Mouse (Mus musculus) brain, embryonic 18.5 days (tissue): ENCODE results near the gene Exosc5.

Experiments used
- DNase-seq: peaks from one replicate; pipeline ENCODE4 v3.0.0-alpha.2; 2012; ENCODE audit warnings: low read depth, low spot score

Gene Exosc5

DNA sequence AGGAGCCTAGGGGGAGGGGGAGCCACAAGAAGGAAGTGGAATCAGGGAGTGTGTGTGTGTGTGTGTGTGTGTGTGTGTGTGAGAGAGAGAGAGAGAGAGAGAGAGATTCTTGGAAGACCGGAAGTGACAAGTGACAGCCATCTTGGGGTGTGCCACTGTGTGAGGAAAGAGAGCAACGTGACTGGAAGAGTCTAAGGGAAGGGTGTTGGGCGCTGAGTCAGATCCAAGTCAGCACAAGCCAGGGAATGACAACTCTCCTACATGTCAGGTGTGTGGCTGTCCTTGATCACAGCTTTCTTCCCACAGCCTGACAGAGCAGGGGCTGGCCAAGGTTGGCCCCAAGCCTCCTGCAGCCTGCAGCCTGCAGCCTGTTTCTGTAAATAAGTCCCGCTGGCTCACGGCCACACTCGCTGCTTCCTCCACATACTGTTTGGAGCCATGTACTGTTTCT, 46.9 kb downstream of the Exosc5 start:
- no peak for DNase-seq

DNA sequence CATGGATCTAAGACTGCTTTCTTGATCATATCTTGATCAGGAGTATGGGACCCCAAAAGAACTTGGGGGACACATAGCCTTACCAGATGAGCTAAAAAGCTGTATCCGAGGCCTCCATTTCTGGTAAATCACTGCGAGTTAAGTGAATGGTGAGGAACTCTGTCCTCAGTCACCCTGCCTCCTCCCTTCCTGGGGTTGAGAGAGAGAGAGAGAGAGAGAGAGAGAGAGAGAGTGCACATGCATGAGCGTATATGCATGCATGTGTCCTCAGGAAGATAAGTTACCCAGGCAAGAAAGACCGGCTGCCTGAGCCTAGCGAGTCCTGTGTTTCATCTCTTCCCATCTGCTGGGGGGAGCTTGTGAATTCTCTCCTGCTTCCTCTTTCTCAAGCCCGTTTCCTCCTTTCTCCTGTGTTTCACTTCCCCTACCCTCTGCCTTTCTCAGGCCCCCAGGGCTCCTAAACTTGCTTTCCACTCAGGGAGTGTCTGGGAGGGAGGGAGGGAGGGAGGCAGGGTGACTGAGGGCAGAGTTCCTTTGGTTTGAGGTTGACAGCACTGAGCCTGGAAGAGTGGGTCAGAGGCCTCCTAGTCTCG, 47.7 kb downstream of the Exosc5 start:
- no peak for DNase-seq

DNA sequence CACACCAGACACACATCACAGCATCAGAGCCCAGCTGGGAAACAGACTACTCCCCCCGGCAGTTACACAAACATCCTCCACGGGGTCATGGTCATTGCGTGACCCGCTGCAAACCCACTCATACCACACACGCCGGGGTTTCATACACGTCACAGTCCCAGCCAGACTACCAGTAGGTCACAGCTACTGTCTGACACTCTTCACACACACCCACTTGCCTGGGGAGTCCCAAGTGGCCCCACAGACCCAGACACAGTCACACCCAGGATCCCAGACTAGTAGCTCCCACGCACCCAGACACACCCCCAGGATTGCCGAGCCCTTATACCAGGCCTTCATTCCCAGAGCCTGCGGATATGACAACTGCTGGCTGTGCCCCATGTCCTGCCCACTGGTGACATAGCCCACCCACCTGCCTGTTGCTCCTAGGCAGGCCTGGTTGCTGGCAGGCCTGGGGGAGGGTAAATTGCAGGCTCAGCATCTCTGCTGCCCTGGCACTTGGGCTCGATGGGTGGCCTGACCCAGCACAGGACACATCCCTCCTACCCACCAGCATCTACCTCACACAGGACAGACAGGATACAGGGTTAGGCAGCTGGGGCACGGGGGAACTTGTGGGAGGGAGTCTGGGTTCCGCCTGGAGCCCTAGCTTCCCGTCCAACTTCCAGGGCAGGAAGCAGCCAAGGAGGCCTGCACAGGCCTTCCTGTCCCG, 48.8 kb downstream of the Exosc5 start:
- no peak for DNase-seq

DNA sequence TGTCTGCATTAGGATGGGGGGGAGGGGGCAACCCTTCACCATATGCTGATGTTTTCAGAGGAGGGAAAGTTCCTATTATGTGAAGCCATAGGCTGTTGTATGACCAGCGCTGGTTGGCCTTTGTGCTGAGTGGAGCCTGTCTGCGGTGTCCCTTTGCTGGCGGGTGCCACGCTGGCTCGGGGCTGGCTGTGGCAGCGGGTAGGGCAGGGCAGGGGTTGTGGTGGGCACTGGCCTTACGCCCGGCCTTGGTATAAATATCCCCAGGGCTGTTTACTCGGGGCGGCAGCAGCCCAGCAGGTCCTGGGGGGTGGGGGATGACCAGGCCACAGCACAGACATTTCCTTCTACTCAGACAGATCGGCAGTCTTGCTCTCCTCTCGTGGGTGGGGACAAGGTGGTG, 51.0 kb downstream of the Exosc5 start:
- no peak for DNase-seq

DNA sequence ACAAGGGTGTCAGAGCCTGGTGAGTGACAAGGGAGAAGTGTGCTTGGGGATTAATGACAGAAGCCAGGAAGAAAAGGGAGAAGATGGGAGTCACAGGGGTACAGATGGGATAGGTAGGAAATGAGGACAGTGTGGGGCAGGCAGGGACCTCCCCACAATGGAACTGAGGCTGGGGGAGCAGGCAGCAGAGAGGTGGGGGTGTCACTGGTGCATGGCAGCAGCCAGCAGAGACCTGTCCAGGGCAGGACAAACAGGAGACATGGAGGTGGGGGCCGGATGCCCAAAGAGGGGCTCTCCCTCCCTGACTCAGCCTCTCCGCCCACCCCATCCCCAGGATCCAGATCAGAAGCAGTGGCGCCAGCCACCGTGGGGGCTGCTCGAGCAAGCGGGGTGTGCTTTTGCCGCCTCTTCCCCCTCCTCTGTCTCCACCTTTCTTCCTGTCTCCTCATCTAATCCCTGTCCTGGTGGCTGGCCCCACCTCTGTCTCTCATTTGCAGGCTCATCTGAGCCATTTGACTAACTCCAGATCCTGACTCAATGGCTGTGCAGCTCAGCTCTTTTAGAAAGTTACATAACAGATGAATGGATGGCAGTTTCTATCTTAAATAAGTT, 51.7 kb downstream of the Exosc5 start:
- no peak for DNase-seq

DNA sequence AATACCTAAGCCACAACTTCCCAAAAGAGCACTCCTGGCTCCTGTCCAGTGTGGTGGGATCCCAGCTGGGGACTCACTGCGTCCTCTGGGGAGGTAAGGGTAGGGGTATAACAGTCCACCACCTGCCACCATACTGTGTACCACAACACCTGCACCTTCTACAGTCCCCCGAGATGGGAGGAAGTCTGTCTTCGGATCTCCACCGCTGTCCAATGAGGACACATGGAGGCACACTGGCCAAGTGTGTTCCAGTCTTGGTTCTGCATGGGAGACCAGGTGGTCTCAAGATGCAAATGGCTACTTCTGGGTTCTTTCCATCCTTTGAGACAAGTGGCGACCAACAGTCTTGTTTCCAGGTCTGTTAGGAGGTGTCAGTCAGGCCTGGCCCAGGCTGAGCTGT, 52.2 kb downstream of the Exosc5 start:
- DNase-seq, result no peak

DNA sequence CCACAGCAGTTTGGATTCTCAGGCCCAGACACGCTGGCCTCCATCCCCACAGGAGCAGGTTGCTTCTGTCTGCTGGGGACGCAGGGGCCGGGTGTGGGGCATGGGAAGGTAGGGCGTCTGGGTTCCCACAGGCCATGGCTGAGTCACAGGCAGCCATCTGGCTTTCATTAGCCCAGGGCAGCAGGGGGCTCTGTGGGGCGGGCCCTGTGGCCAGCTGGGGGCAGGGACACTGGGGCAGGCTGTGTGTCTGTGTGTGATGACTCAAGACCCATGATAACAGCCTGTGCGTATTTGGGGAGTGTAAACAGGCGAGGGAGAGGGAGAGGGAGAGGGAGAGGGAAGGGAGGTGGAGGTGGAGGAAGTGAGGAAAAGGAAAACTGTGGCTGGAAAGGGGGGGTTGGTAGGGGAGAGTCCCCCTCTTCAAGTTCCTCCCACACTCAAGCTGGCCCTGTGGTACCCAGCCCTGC, 52.8 kb downstream of the Exosc5 start:
- DNase-seq, result no peak

DNA sequence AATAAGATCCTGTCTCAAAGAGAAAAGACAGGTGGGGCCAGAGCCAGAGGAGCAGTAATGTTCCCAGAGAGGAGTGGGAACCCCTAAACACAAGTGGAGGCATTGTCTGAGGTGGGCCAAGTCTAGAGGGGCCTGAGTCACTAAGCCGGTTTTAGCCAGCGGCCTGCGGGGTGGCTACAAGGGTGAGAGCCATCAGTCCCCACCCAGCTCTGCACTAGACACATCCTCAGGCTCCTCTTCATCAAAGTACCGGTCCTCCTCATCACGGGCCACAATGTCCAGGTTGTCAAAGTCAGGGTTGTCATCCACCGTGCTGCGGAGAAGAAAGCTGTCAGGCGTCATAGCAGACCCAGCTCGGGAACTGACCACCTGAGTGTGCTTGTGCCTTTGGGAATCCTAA, 53.8 kb downstream of the Exosc5 start:
- no peak for DNase-seq

DNA sequence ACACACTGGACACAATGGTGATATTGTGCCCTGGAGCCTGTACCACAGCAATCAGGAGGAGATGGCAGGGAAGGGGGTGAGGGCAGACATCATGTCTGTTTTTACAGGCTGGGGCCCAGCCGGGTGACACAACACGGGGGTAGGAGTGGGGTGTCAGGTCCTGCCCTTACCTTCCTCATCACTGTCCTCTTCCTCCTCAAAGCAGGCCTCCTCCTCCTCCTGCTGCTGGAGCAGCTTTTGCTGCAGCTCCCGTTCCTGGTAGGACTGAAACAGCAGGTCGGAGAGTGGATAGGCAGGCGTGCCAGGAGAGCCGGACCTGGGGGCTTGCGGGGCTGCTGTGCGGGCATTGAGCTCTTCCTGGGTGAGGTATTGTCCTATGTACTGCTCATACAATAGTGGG, 55.6 kb downstream of the Exosc5 start:
- DNase-seq, result no peak

DNA sequence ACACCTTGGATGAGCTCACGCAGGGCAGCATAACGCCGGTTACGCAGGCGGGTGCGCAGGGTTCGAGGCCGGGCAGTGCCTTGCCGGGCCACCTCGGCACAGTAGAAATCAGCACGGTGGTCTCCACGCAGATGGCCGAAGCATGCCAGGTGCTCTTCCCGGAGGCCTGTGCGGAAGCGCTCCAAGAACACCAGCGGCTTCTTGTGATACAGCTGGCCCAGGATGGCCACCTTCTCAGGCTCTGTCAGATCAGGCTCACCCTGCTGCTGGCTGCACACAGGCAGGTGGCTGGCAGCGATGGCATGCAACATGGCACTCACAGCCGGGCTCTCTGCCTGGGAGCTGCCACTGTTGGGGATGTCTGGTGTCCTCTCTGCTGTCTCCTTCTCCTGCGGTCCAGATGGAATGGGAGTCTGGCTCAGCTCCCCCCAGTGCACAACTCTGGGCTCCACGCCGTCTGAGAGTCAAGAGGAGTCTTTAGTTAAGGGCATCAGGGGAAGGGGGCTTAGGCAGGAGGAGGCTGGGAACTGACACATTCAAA, 56.8 kb downstream of the Exosc5 start:
- no peak for DNase-seq

DNA sequence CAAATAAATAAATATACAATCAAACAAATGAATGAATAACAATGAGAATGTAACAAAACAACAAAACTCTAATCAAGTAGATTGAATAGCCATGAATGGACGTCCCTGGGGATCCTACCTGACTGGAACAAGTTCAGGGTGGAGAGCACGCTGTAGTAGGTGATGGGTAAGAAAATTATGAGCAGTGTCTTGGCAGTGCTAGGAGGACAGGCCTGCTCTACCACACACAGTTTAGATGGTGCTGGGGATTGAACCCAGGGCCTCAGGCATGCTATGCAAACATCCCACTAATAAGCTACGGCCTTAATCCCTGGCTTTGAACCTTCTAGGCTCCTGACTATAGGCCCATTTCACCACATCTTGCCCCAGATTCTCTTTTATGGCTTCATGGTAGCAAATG, 58.5 kb downstream of the Exosc5 start:
- no peak for DNase-seq

DNA sequence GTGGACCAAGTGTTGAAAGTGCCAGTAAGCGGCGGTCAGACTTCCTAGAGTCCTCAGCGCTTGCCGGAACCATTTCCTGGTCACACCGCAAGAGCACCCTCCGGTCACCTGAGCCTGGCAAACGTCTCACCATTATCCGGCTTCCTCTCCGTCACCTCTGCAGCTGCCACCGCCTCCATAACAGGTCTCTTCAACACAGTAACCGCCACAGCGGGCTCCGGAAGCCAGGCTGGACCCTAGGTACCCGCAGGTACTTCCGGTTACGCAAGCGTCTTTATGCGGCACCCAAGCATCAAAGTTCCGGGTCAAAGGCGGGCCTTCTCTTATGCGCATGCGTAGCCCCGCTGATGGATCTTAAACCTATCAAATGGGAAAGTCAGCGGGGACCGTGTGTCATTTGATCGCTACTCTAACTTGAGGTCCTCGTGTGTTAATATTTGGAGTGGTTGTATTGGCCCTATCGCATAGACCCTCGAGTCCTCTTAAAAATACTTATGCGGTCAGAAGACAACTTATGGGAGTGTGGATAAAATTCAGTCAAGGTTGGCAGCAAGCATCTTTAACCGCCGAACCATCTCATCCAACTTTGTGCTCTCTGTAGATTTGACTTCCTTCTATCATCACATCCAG, 59.9 kb downstream of the Exosc5 start, which contains the start of gene Ccdc97:
TSS of gene Ccdc97 (minus strand) at position 301 of the 630 bp plus-strand sequence.
- DNase-seq, result peak; percentile 91

DNA sequence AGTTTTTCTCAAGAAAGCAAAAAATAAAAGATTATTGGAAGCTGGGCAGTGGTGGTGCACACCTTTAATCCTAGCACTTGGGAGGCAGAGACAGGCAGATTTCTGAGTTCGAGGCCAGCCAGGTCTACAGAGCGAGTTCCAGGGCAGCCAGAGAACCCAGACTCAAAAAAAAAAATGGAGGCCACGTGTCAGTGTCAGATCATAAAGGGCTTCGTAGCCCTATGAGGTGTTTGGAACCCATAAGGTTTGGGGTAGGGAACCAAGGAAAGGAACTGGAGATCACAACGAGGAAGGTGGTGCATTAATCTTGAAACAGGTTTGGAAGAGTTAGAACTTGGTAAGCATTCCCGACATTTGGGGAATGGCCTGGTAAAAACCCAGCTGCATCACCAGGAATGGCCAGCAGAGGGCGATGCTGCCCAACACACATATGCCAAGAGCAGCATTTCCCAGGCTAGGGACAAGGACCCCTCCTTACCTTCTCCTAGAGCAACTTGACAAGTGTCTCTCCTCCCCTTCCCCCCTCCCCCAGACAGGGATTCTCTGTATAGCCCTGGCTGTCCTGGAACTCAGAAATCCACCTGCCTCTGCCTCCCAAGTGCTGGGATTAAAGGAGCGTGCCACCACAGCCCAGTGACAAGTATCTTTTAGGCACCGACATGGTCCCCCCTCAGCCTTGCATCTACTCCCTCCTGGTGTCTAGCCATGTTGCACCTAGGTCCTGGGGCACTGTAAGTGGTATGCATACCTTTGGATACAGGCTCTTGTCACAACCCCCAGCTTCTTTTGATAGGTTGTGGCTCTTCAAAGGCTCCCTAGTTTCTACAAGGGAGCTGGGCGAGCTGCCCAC, 61.0 kb downstream of the Exosc5 start:
- no peak for DNase-seq

DNA sequence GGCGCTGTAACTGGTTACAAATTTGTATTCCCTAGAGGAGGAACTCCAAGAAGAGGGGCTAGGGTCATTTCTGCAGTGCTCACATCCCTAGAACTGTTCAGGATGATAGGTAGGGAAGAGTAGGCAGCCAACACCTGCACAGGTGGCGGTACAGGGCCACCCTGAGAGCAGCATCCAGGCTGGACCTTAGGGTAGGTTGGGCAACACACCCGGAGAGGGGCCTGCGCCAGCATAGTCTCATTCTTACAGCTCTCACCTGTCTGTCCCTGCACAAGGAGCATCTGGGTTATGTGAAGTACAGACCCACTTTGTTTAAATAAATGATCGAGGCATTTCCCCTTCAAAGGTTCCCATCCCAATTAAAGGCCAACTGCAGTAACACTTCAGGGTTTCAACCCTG, 61.8 kb downstream of the Exosc5 start:
- no peak for DNase-seq
